Mouse (Mus musculus): ENCODE measurements around the gene Syn1. TPM values are rescaled to one million over a fixed set of nuclear protein-coding genes. Genes with fewer than 3 reads are reported as not detected.

Syn1 gene
- total and polyA plus RNA-seq, 3 experiments = not detected

- no peak for ATAC-seq (ENCODE audit: extremely low read depth, insufficient number of reproducible peaks, low FRiP score, poor library complexity, severe bottlenecking)
- no peaks in the 10 kb centered on the region for H3K9me3 ChIP-seq (replicated peaks)
Observed at GRCm38 (mm10) chrX:20915075-20915474, 5.7 kb downstream of the Syn1 start.

GRCm38 (mm10) chrX:20913726-20914125, 7.1 kb downstream of the Syn1 start:
- no peak overlapping the region for H3K4me3 ChIP-seq (ENCODE audit: low read depth, low read length)
- H3K9me3 ChIP-seq (replicated peaks) = no peaks in the 10 kb centered on the region
- no peaks in the 10 kb centered on the region for H3K36me3 ChIP-seq (replicated peaks)
- ATAC-seq (ENCODE audit: extremely low read depth, insufficient number of reproducible peaks, low FRiP score, poor library complexity, severe bottlenecking) = no peak
- TF ChIP-seq CTCF (IDR thresholded peaks at IDR 0.05; ENCODE audit: low read depth, low read length) (no peak), POLR2AphosphoS5 (IDR thresholded peaks at IDR 0.05; ENCODE audit: insufficient replicate concordance, low read depth, low read length) (no peak), TAL1 (conservative IDR thresholded peaks at IDR 0.05; ENCODE audit: low read depth, low read length) (no peak), GATA1 (IDR thresholded peaks at IDR 0.05; ENCODE audit: borderline replicate concordance, low read length) (no peak), GATA2 (IDR thresholded peaks at IDR 0.05; ENCODE audit: borderline replicate concordance, low read depth, low read length) (no peak)
- DNase-seq (ENCODE audit: low spot score) = no peak
- H3K4me1 ChIP-seq (ENCODE audit: insufficient read depth, low read depth, low read length) = peaks cover 8% of the 10 kb centered on the region
- H3K27me3 ChIP-seq (ENCODE audit: insufficient read depth, low read length) = no peaks in the 10 kb centered on the region

More at GRCm38 (mm10) chrX:20915075-20915474, 5.7 kb downstream of the Syn1 start:
- Histone ChIP-seq H3K4me3 (ENCODE audit: low read depth, low read length) (no peak overlapping the region), H3K4me1 (ENCODE audit: insufficient read depth, low read depth, low read length) (peaks cover 5% of the 10 kb centered on the region), H3K36me3 (replicated peaks) (no peaks in the 10 kb centered on the region), H3K27me3 (ENCODE audit: insufficient read depth, low read length) (no peaks in the 10 kb centered on the region)
- no peak for DNase-seq (ENCODE audit: low spot score)
- no peak for TF ChIP-seq TAL1 (conservative IDR thresholded peaks at IDR 0.05; ENCODE audit: low read depth, low read length)
- no peak for TF ChIP-seq POLR2AphosphoS5 (IDR thresholded peaks at IDR 0.05; ENCODE audit: insufficient replicate concordance, low read depth, low read length)
- TF ChIP-seq GATA1 (IDR thresholded peaks at IDR 0.05; ENCODE audit: borderline replicate concordance, low read length) = no peak
- TF ChIP-seq CTCF (IDR thresholded peaks at IDR 0.05; ENCODE audit: low read depth, low read length) = no peak
- no peak for TF ChIP-seq GATA2 (IDR thresholded peaks at IDR 0.05; ENCODE audit: borderline replicate concordance, low read depth, low read length)

DNA sequence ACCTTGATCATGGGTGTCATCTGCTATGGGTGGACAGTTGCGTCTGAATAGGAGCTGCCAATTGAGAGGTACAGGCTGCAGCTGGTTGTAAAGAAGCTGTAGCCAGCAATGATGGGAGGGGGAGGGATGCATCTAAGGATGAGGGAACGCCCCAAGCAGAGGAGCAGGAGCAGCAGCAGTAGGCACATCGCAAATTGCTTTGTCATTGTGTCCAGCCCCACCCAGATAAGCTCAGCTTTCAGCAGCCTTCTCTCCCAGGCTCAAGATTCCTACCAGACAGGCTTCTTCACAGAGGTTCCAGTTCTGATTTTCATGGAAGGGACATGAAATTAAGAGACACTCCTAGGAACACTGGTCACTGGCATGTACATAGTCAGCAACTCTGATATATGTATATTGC, 10.7 kb downstream of the Syn1 start:
- Histone ChIP-seq H3K4me1 (ENCODE audit: insufficient read depth, low read depth, low read length) (peaks cover 8% of the 10 kb centered on the region), H3K36me3 (replicated peaks) (no peaks in the 10 kb centered on the region), H3K9me3 (replicated peaks) (no peaks in the 10 kb centered on the region), H3K27me3 (ENCODE audit: insufficient read depth, low read length) (no peaks in the 10 kb centered on the region), H3K4me3 (ENCODE audit: low read depth, low read length) (no peak overlapping the region)
- no peak for ATAC-seq (ENCODE audit: extremely low read depth, insufficient number of reproducible peaks, low FRiP score, poor library complexity, severe bottlenecking)
- DNase-seq (ENCODE audit: low spot score) = no peak
- TF ChIP-seq CTCF (IDR thresholded peaks at IDR 0.05; ENCODE audit: low read depth, low read length) = no peak
- TF ChIP-seq POLR2AphosphoS5 (IDR thresholded peaks at IDR 0.05; ENCODE audit: insufficient replicate concordance, low read depth, low read length) = no peak
- no peak for TF ChIP-seq GATA1 (IDR thresholded peaks at IDR 0.05; ENCODE audit: borderline replicate concordance, low read length)
- no peak for TF ChIP-seq GATA2 (IDR thresholded peaks at IDR 0.05; ENCODE audit: borderline replicate concordance, low read depth, low read length)
- TF ChIP-seq TAL1 (conservative IDR thresholded peaks at IDR 0.05; ENCODE audit: low read depth, low read length) = no peak

DNA sequence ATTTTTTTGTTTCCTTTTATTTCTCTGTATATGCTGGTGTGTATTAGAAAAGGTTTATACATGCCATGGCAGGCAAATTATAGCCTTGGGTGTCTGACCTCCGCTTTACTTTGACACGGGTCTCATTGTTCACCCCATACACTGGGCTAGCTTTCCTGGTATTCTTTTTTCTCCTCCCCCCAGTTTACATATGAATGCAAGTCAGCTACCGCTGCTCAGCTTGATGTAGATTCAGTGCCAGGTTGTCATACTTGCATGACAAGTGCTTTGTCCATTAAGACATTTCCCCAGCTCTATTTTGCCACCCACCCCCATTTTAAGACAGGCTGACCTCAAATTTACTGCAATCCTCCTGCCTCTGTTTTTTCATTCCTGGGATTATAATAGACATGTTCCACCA, 45.6 kb downstream of the Syn1 start:
- TF ChIP-seq GATA1 (IDR thresholded peaks at IDR 0.05; ENCODE audit: borderline replicate concordance, low read length) (no peak), CTCF (IDR thresholded peaks at IDR 0.05; ENCODE audit: low read depth, low read length) (no peak), GATA2 (IDR thresholded peaks at IDR 0.05; ENCODE audit: borderline replicate concordance, low read depth, low read length) (no peak), TAL1 (conservative IDR thresholded peaks at IDR 0.05; ENCODE audit: low read depth, low read length) (no peak), POLR2AphosphoS5 (IDR thresholded peaks at IDR 0.05; ENCODE audit: insufficient replicate concordance, low read depth, low read length) (no peak)
- no peak for ATAC-seq (ENCODE audit: extremely low read depth, insufficient number of reproducible peaks, low FRiP score, poor library complexity, severe bottlenecking)
- no peak overlapping the region for H3K4me3 ChIP-seq (ENCODE audit: low read depth, low read length)

DNA sequence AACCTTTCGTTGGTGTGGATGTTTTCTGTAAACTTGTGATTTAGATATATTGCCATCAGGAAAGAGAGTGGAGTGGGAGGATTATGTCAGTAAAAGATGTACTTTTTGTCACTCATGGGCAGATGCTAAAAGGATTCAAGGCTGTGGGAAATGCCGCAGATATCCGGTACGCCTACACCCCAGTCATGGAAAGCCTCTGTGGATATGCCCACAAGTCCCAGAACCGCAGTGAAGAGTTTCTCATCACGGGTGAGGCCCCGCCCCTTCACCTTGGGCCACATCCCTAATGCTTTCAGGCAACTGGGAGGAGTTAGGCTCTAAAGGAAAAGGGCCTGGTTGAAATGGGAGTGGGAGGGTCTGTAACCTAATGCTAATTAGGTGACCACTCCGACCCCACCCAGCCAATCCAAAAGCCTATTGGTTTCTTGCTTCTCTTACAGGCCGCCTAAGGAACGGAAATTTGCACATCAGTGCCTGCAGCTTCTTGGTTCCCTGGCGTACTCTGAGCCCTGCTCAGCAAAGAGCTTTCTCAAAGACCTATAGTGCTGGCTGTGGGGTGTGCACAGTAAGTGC, 47.8 kb downstream of the Syn1 start:
- ATAC-seq (ENCODE audit: extremely low read depth, insufficient number of reproducible peaks, low FRiP score, poor library complexity, severe bottlenecking) = no peak
- no peak for TF ChIP-seq TAL1 (conservative IDR thresholded peaks at IDR 0.05; ENCODE audit: low read depth, low read length)
- TF ChIP-seq CTCF (IDR thresholded peaks at IDR 0.05; ENCODE audit: low read depth, low read length) = no peak
- no peak for TF ChIP-seq GATA1 (IDR thresholded peaks at IDR 0.05; ENCODE audit: borderline replicate concordance, low read length)
- TF ChIP-seq GATA2 (IDR thresholded peaks at IDR 0.05; ENCODE audit: borderline replicate concordance, low read depth, low read length) = no peak
- TF ChIP-seq POLR2AphosphoS5 (IDR thresholded peaks at IDR 0.05; ENCODE audit: insufficient replicate concordance, low read depth, low read length) = no peak
- no peaks in the 10 kb centered on the region for H3K9me3 ChIP-seq (replicated peaks)
- no peak overlapping the region for H3K4me3 ChIP-seq (ENCODE audit: low read depth, low read length)
- DNase-seq (ENCODE audit: low spot score) = no peak
- no peaks in the 10 kb centered on the region for H3K4me1 ChIP-seq (ENCODE audit: insufficient read depth, low read depth, low read length)
- H3K27me3 ChIP-seq (ENCODE audit: insufficient read depth, low read length) = peaks cover 13% of the 10 kb centered on the region
- no peaks in the 10 kb centered on the region for H3K36me3 ChIP-seq (replicated peaks)

More for the DNA sequence above, 45.6 kb downstream of the Syn1 start:
- Histone ChIP-seq H3K27me3 (ENCODE audit: insufficient read depth, low read length) (peaks cover 8% of the 10 kb centered on the region), H3K4me1 (ENCODE audit: insufficient read depth, low read depth, low read length) (no peaks in the 10 kb centered on the region), H3K36me3 (replicated peaks) (no peaks in the 10 kb centered on the region), H3K9me3 (replicated peaks) (no peaks in the 10 kb centered on the region)
- DNase-seq (ENCODE audit: low spot score) = no peak

DNA sequence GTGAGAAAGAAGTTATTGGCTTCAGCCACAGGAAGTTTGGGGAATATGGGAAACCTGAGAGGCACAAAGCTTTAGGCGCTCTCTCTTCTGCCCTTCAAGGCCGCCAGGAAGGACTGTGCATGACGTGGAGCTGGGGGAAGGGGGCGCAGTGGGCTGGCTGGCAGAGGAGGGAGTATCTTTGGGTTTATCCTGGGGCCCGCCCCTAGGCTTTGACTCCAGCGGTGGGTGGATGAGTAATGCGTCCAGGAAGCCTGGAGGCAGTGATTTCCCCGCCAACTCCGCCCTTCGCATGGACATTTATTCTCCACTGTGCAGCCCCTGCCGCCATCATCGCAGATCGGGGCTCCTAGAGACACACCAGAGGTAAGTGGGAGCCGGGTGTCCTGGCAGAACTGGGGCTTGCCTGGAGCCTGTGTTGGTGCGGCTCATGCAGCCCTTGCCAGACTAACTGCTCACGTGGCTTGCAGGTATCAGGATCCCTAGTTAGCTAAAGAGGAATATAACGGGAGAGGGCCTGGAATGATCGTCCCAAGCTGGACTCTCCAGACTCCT, 50.8 kb downstream of the Syn1 start, which contains the start of gene Timp1:
Gene Timp1, plus strand, starts transcription at position 205 of the 552 bp plus-strand sequence.
- no peak for DNase-seq (ENCODE audit: low spot score)
- no peak within 1 kb of the TSS for H3K4me3 ChIP-seq (ENCODE audit: low read depth, low read length)
- H3K4me1 ChIP-seq (ENCODE audit: insufficient read depth, low read depth, low read length) = no peaks in the 10 kb centered on the region
- no peaks in the 10 kb centered on the region for H3K36me3 ChIP-seq (replicated peaks)
- no peak for ATAC-seq (ENCODE audit: extremely low read depth, insufficient number of reproducible peaks, low FRiP score, poor library complexity, severe bottlenecking)
- H3K9me3 ChIP-seq (replicated peaks) = no peaks in the 10 kb centered on the region
- TF ChIP-seq POLR2AphosphoS5 (IDR thresholded peaks at IDR 0.05; ENCODE audit: insufficient replicate concordance, low read depth, low read length) (no peak), GATA1 (IDR thresholded peaks at IDR 0.05; ENCODE audit: borderline replicate concordance, low read length) (no peak), TAL1 (conservative IDR thresholded peaks at IDR 0.05; ENCODE audit: low read depth, low read length) (no peak), GATA2 (IDR thresholded peaks at IDR 0.05; ENCODE audit: borderline replicate concordance, low read depth, low read length) (no peak), CTCF (IDR thresholded peaks at IDR 0.05; ENCODE audit: low read depth, low read length) (no peak)
- peaks cover 13% of the 10 kb centered on the region for H3K27me3 ChIP-seq (ENCODE audit: insufficient read depth, low read length)

All from G1E (cell line).